Mouse (Mus musculus) forebrain, embryonic 11.5 days (tissue): ENCODE results near the gene Galnt5. TPM values are rescaled to one million over a fixed set of nuclear protein-coding genes. Genes with fewer than 3 reads are reported as not detected.

Source experiments
- ATAC-seq: fragments of 200-750 bp; cut with Nextera tagmentation; replicated peaks from 2 replicates; pipeline ENCODE4 v1.8.0; 2017; ENCODE audit warnings: moderate TSS enrichment; ENCODE audit not compliant: low FRiP score
- DNase-seq: peaks from one replicate; pipeline ENCODE4 v3.0.0-alpha.2; 2017; ENCODE audit warnings: low spot score
- H3K27ac ChIP-seq: fragments of 300-500 bp; sonication (generic); 2 replicates; pipeline ENCODE4 v1.5.1; 2014; ENCODE audit warnings: low read depth, low read length
- H3K27me3 ChIP-seq: fragments of 300-500 bp; sonication (generic); 2 replicates; pipeline ENCODE4 v1.6.1; 2014; ENCODE audit warnings: mild to moderate bottlenecking, low read length, mixed read lengths; ENCODE audit not compliant: control insufficient read depth, insufficient read depth
- H3K36me3 ChIP-seq: fragments of 300-500 bp; sonication (generic); 2 replicates; pipeline ENCODE4 v1.6.1; 2014; ENCODE audit warnings: mild to moderate bottlenecking, low read length, moderate library complexity, mixed read lengths; ENCODE audit not compliant: control insufficient read depth, insufficient read depth
- H3K4me1 ChIP-seq: fragments of 300-500 bp; sonication (generic); replicated peaks from 2 replicates; pipeline ENCODE4 v1.6.1; 2014; ENCODE audit warnings: low read length, mixed read lengths; ENCODE audit not compliant: control insufficient read depth, insufficient read depth
- H3K4me2 ChIP-seq: fragments of 300-500 bp; sonication (generic); 2 replicates; pipeline ENCODE4 v1.6.1; 2014; ENCODE audit warnings: low read depth, mild to moderate bottlenecking, low read length, moderate library complexity, mixed read lengths; ENCODE audit not compliant: severe bottlenecking
- H3K4me3 ChIP-seq: fragments of 300-500 bp; sonication (generic); 2 replicates; pipeline ENCODE4 v1.5.1; 2014; ENCODE audit warnings: low read depth, low read length
- H3K9ac ChIP-seq: fragments of 300-500 bp; sonication (generic); 2 replicates; pipeline ENCODE4 v1.6.1; 2014; ENCODE audit warnings: low read length
- H3K9me3 ChIP-seq: fragments of 300-500 bp; sonication (generic); 2 replicates; pipeline ENCODE4 v1.6.1; 2016; ENCODE audit warnings: low read length, mixed read lengths; ENCODE audit not compliant: control insufficient read depth
- WGBS: fragments of 180-500 bp; shearing (Covaris S2); extraction: QIAGEN DNeasy Blood & Tissue Kit; methylation state at CpG from one replicate; pipeline ENCODE4 v1.1.7; 2014; 5-methylcytosine and 5-hydroxymethylcytosine counted together
- polyA plus RNA-seq: library from polyadenylated mRNA; unstranded; fragments of >200 nt; fragmentation: Nextera tagmentation; extraction: Ambion mirVana; gene quantifications from 2 replicates; pipeline ENCODE4 v1.2.1, GENCODE M21; 2014

Galnt5 gene
- polyA plus RNA-seq, 1 experiment from 2014 or later, result 0.07 TPM

GRCm38 (mm10) chr2:58094818-58095217 is 97.1 kb downstream of the Galnt5 start:
- DNase-seq (no peak), ATAC-seq (peak; percentile 42)
- H3K4me3 ChIP-seq, result no peak overlapping the region
- H3K4me1 ChIP-seq, result 0 out of 2 replicates have a peak, but pooled peaks cover 1% of the 10 kb centered on the region
- H3K4me2 ChIP-seq, result no peak overlapping the region
- H3K27me3 ChIP-seq, result no peaks in the 10 kb centered on the region
- no peaks in the 10 kb centered on the region for H3K9me3 ChIP-seq
- H3K27ac ChIP-seq, result no peak overlapping the region
- no peak overlapping the region for H3K9ac ChIP-seq
- H3K36me3 ChIP-seq, result no peaks in the 10 kb centered on the region
- 22% methylated on average over 1 of the region's 1 CpGs for WGBS

Other genes with a start within 250 kb of the Galnt5 start
- 2.4 and 2.9 TPM in 2 replicates for gene Ermn, start 55.0 kb downstream of the Galnt5 start, polyA plus RNA-seq
- gene Cytip, start 197.6 kb downstream of the Galnt5 start, polyA plus RNA-seq, result 0.21 TPM in 1 of 2 replicates, not detected in the other